Mouse (Mus musculus) C2C12 (cell line): ENCODE data around the gene Pars2.

Experiments used
- CEBPB ChIP-seq: IDR thresholded peaks from one replicate; pipeline ENCODE4 v1.6.1; 2011; ENCODE audit warnings: low read depth, mild to moderate bottlenecking, control low read depth, moderate library complexity
- CTCF ChIP-seq: IDR thresholded peaks from one replicate; pipeline ENCODE4 v1.5.1; 2011; ENCODE audit not compliant: control insufficient read depth, insufficient read depth, insufficient read length
- MAX ChIP-seq: IDR thresholded peaks from one replicate; pipeline ENCODE4 v1.6.1; 2011; ENCODE audit warnings: mild to moderate bottlenecking, control low read depth
- MYOG ChIP-seq: IDR thresholded peaks from one replicate; pipeline ENCODE4 v1.6.1; 2011; ENCODE audit not compliant: control insufficient read depth, insufficient read length; ENCODE audit errors: extremely low read depth
- USF1 ChIP-seq: IDR thresholded peaks from one replicate; pipeline ENCODE4 v1.6.1; 2011; ENCODE audit warnings: low read depth, mild to moderate bottlenecking, control low read depth, moderate library complexity

DNA sequence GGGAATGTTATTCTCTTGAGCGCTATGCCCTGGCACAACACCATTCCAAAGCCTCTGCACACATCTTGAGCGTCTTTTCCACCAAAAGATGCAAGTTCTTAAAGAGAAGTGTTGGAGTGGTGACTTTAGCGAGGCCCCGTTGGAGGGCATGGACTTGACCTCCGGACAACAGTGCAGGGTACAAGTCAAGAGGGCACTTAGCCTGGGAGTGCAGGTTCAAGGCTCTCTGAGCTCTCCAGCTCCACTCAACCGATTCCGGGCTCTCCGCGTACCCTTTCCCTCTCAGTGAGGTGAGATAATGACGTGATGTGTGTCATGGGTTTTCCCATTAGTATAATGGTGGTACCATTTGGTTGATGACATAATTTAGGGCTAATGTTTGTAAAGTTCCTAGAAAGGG lies 26.6 kb upstream of the Pars2 start:
- TF ChIP-seq CTCF: no peak
- TF ChIP-seq USF1: no peak
- TF ChIP-seq MYOG: no peak
- TF ChIP-seq CEBPB: no peak
- TF ChIP-seq MAX: no peak
